Mouse (Mus musculus) layer of hippocampus, adult 9-10 months (tissue): ENCODE measurements around the gene Islr.

Source experiments
- DNase-seq: peaks from one replicate; pipeline ENCODE4 v3.0.0; 2022; ENCODE audit warnings: low spot score

Gene Islr

GRCm38 (mm10) chr9:58220218-58220903, 16.3 kb upstream of the Islr start:
- no peak for DNase-seq

DNA sequence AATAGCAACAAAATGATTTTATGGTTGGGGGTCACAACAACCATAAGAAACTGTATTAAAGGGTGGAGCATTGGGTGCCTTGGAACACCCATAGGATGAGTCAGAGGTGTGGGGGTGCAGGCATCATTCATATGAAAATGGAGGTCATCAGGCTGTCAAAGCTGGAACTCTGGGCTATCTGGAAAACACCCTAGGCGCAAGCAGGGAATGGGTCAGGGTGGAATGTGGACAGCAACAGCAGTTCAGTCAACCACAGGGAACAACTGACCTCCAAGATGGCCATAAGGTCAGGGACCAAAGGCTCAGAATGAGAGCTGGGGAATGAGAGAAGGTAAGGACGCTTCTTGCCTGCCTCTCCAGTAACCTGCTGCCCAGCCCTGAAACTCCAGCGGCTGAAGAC, 14.4 kb upstream of the Islr start:
- DNase-seq, result no peak

GRCm38 (mm10) chr9:58216402-58216801, 12.3 kb upstream of the Islr start:
- DNase-seq, result no peak

DNA sequence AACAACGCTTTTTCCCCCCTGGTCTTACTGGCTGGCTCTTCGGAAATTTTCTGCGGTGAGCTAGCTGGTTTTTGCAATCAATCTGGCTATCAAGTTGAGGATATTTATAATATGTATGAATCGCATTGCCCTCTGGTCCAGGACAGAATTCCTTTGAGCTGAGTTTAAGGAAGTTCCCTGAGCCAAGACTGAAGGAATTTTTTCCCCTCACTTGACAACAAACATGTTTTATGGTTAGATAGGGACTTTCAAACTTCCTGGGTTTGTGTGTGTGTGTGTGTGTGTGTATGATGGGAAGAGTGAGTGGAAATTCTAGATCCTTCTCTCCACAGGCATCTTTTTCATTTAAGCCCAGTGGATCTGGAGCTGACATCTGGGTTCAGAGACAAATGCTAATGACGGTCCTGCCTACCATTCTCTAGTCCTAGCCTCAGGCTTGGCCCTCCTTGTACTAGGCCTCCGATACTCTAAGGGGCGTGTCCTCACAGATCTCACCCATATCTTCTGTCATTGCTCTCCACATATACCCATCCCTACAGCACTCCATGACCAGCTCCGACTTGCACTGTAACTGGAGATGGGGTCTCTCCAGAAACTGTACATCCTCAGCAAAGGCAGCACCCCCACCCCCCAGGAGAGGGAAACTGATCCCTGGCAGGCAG, 10.5 kb upstream of the Islr start:
- DNase-seq, result no peak

DNA sequence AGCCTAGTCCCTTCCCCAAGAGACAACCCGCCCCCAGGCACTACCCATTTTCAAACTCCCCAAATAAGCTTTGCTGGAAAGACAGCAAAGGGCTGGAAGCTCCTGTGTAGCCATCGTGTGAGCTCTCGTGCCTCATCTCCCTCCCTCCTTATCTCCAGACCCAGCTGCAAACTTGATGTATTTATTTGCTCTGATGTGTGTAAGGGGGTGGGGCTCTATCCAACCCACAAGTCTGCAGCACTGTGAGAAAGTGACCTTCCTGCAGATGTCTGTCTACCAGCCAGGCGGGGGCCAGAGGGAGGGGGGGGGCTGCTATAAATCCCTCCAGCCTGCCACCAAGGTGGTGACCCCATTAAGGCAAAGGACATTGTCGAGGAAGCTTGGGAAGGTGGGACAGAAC, 9.8 kb upstream of the Islr start:
- no peak for DNase-seq

DNA sequence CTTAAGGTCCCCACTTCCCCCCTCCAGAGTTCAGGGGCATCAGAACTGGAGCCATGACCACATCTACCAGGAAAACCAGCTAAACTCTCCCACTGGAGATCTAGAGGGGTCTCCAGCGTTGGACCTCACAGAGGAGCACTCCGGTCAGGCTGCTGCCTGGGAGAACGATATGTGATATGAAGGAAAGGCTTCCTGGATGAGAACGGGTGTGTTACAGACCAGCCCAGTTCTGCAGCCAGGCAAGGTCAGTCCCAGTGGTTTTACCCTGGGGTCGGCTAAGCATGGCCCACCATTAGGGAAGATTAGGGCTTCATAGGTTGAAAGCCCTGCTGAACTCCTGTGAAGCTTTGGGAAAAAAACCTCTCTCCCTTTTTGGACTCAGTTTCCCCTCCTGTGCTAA, 9.3 kb upstream of the Islr start:
- no peak for DNase-seq

DNA sequence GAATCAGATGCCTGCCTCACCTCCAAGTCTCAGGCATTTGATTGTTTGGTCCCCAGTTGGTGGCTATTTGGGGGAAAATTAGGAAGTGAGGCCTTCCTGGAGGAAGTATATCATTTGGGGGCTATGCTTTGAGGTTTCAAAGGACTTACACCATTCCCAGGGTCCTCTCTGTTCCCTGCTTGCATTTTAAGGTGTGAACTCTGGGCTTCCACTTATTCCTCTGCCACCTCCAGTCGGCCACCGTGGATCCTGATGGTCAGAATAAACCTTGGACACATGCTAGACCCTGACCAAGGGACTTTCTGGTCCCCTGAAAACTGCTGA, 6.2 kb upstream of the Islr start:
- no peak for DNase-seq

- DNase-seq, result no peak
Measured at GRCm38 (mm10) chr9:58209462-58210303, 5.6 kb upstream of the Islr start.

DNA sequence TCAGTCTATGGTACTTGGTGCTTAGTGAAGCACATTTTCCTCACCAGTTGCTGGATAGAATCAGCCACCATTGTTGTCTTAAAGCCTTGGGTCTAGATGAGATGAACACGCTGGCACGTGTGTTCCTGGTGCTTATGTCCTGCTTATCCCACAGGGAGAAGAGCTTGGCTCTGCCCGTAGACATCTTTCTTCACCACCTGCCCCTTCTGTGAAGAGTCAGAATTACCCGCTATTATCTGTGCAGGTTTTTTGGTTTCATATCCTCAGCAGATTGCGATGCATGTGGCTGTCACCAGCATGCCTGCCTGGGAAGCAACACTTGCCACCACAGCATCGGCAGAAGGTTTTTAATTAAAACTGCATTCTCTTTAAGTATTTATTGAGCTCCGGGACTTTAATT, 1.9 kb upstream of the Islr start:
- no peak for DNase-seq

DNA sequence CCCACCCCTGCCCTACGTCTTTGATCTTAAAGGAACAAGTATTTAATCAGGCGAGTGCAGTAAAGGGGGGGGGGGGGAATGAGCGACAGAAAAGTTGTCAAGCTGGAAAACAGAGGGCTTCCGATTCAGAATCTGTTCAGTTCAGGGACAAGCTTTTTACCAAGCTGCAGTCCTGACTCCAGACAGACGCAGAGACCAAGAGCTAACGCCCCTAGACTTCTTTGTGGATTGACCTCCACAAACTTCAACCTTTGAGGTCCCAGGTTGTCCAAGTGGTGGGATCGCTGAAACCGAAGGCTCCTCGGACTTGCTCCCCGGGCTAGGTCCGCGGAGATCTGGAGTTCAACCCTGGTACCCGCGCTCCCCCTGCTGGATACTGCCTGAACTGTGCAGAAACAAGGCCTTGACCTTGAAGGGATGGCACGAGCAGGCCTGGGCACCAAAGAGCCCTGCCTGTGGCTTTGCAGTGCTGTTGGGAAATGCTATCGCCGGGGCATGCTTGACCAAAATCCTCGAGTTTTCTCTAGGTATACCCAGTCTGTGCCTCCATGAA, 418 bp upstream of the Islr start:
- peak; percentile 89 for DNase-seq

GRCm38 (mm10) chr9:58202676-58203453, 1.2 kb downstream of the Islr start:
- DNase-seq, result no peak

DNA sequence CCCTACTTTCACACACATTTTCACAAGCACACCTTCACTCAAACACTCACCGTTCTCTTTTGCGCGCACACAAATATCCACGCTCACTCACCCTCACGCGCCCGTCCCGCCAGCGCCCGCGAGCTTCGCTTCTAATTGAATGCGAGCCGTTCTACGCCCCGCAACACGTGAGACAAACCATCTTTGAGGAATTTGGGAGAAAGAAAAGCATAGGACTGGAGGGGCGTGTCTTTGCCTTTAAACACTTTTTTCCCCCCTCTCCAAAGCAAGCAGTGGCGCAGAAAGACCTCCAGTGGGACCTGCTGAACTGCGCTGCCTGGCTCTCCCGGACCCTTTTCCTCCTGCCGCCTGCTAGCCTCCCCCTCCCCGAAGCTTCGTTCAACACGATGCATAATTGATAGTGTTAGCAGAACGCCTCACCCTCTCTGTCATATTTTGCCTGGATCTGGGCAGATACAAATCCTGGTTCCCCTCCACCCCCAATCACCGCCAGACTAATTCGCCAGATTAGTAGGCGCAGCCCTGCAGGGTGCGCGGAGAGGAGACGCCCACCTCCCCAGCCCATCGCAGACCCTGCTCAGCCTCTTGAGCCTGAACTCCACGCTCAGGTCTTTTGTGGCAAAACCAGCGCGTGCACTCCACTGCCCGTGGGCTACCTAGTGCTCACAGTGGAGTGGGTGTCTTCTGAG, 2.1 kb downstream of the Islr start:
- DNase-seq, result no peak

GRCm38 (mm10) chr9:58201091-58201842, 2.8 kb downstream of the Islr start:
- no peak for DNase-seq

- DNase-seq, result no peak
Measured at GRCm38 (mm10) chr9:58200270-58201090, 3.6 kb downstream of the Islr start.

GRCm38 (mm10) chr9:58199381-58200269, 4.5 kb downstream of the Islr start:
- DNase-seq, result no peak

DNA sequence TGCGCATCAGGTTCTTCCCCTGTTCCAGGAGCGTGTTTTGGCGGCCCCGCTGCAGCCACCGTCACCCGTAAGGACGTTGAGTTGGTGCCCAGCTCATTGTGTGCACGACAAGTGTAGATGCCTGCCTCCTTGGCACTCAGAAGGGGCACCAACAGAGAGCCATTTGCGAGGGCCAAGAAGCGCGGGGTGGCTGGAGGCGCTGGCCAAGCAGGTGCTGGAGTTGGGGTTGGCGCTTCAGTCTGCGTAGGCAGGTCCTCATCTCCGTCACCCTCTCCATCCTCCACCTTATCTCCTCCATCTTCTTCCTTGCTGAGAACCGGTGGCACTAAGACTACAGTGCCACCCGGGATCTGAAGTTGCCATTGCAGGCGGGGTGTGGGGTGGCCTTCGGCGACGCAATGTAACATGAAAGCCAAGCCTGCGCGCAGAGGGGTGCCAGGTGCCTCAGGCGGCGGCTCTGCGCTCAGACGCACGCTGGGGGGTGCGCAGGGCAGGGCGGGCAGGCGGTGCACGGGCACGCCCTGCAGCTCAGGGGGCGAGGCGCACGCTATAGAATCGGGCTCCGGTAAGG, 5.2 kb downstream of the Islr start:
- DNase-seq, result no peak

GRCm38 (mm10) chr9:58197781-58198701, 6.1 kb downstream of the Islr start:
- DNase-seq, result no peak
